Comparison of ENCODE assay signal across 7 mouse cellular contexts in genomic region chr9:110631651-110632275, GRCm38 (mm10). TPM values are rescaled to one million over a fixed set of nuclear protein-coding genes. Genes with fewer than 3 reads are reported as not detected.
A peak's percentile ranks its signal among the peaks of the same experiment; 100 is the strongest.
DNase-seq lines count a peak whose midpoint lies in the region; ATAC-seq lines count a peak whose summit lies in the region.

No protein-coding gene starts in this region.

- peak overlapping the region; percentile 14; the same call in 1 of the 2 replicates for H3K4me2 ChIP-seq in lung, embryonic 16.5 days (ENCODE audit: low read depth, low read length)
- peak overlapping the region; percentile 55 for H3K4me2 ChIP-seq in forebrain, embryonic 11.5 days (ENCODE audit: low read depth, low read length, severe bottlenecking)
- H3K4me2 ChIP-seq in limb, embryonic 12.5 days, result peak overlapping the region; percentile 59
- H3K4me2 ChIP-seq in stomach, embryonic 16.5 days (ENCODE audit: low read depth, low read length), result peak overlapping the region; percentile 10

- no peaks in the 10 kb centered on the region; the same call in 1 of the 2 replicates for H3K36me3 ChIP-seq in lung, embryonic 16.5 days (ENCODE audit: control insufficient read depth, insufficient read depth, low read length)
- H3K36me3 ChIP-seq in forebrain, embryonic 11.5 days (ENCODE audit: control insufficient read depth, insufficient read depth, low read length), result no peaks in the 10 kb centered on the region
- H3K36me3 ChIP-seq in limb, embryonic 12.5 days, result no peaks in the 10 kb centered on the region
- no peaks in the 10 kb centered on the region for H3K36me3 ChIP-seq in stomach, embryonic 16.5 days (ENCODE audit: control insufficient read depth, insufficient read depth, low read length)

- H3K4me1 ChIP-seq in lung, embryonic 16.5 days (replicated peaks; ENCODE audit: control insufficient read depth, insufficient read depth, low read length), result no peaks in the 10 kb centered on the region
- H3K4me1 ChIP-seq in forebrain, embryonic 11.5 days (replicated peaks; ENCODE audit: control insufficient read depth, insufficient read depth, low read length), result no peaks in the 10 kb centered on the region
- peaks cover 17% of the 10 kb centered on the region for H3K4me1 ChIP-seq in limb, embryonic 12.5 days (replicated peaks)
- no peaks in the 10 kb centered on the region for H3K4me1 ChIP-seq in stomach, embryonic 16.5 days (ENCODE audit: control insufficient read depth, insufficient read depth, low read length)

- no peak overlapping the region for H3K9ac ChIP-seq in lung, embryonic 16.5 days (ENCODE audit: low read length)
- peak overlapping the region; percentile 2; the same call in 1 of the 2 replicates for H3K9ac ChIP-seq in forebrain, embryonic 11.5 days (ENCODE audit: low read length)
- H3K9ac ChIP-seq in limb, embryonic 12.5 days (replicated peaks), result no peak overlapping the region; the same call in 1 of the 2 replicates
- no peak overlapping the region for H3K9ac ChIP-seq in stomach, embryonic 16.5 days (ENCODE audit: low read length)

- H3K27ac ChIP-seq in lung, embryonic 16.5 days (ENCODE audit: low read length), result no peak overlapping the region
- no peak overlapping the region for H3K27ac ChIP-seq in forebrain, embryonic 11.5 days (ENCODE audit: low read depth, low read length)
- H3K27ac ChIP-seq in limb, embryonic 12.5 days, result no peak overlapping the region
- no peak overlapping the region for H3K27ac ChIP-seq in stomach, embryonic 16.5 days (ENCODE audit: low read length)

- WGBS in lung, embryonic 16.5 days, result 31% methylated on average over 30 of the region's 30 CpGs
- WGBS in forebrain, embryonic 11.5 days, result 14% methylated on average over 30 of the region's 30 CpGs
- 13% methylated on average over 30 of the region's 30 CpGs for WGBS in limb, embryonic 12.5 days
- WGBS in stomach, embryonic 16.5 days, result 38% methylated on average over 30 of the region's 30 CpGs

- peaks cover 9% of the 10 kb centered on the region for H3K27me3 ChIP-seq in lung, embryonic 16.5 days (ENCODE audit: control insufficient read depth, insufficient read depth, low read depth, low read length)
- peaks cover 2% of the 10 kb centered on the region for H3K27me3 ChIP-seq in forebrain, embryonic 11.5 days (ENCODE audit: control insufficient read depth, insufficient read depth, low read length)
- peaks cover 73% of the 10 kb centered on the region for H3K27me3 ChIP-seq in limb, embryonic 12.5 days
- H3K27me3 ChIP-seq in stomach, embryonic 16.5 days (ENCODE audit: control insufficient read depth, insufficient read depth, low read length), result peaks cover 16% of the 10 kb centered on the region

- no peak for ATAC-seq in lung, embryonic 16.5 days (ENCODE audit: low read depth)
- peak; percentile 62 for ATAC-seq in forebrain, embryonic 11.5 days (replicated peaks; ENCODE audit: low FRiP score)
- no peak for ATAC-seq in limb, embryonic 12.5 days (ENCODE audit: insufficient number of reproducible peaks, insufficient read depth, low FRiP score, low TSS enrichment, low read depth)
- no peak; the same call in 1 of the 2 replicates for ATAC-seq in stomach, embryonic 16.5 days (ENCODE audit: insufficient read depth, low FRiP score)

- H3K9me3 ChIP-seq in lung, embryonic 16.5 days (ENCODE audit: control insufficient read depth, low read length), result no peaks in the 10 kb centered on the region
- no peaks in the 10 kb centered on the region for H3K9me3 ChIP-seq in forebrain, embryonic 11.5 days (ENCODE audit: control insufficient read depth, low read length)
- H3K9me3 ChIP-seq in limb, embryonic 12.5 days, result no peaks in the 10 kb centered on the region
- no peaks in the 10 kb centered on the region for H3K9me3 ChIP-seq in stomach, embryonic 16.5 days (replicated peaks; ENCODE audit: control insufficient read depth, low read length)

- intact Hi-C loops in left cerebral cortex, postnatal 4 days (cut with DNase I), result no loop called here

- DNase-seq in lung, adult 18-20 months, result no peak
- DNase-seq in forebrain, embryonic 11.5 days (ENCODE audit: low spot score), result peak; percentile 78
- DNase-seq in adrenal gland, postnatal 4 days (ENCODE audit: low spot score in 2 of 2), result no peak
- DNase-seq in left cerebral cortex, postnatal 4 days, result no peak

- H3K4me3 ChIP-seq in lung, embryonic 16.5 days (ENCODE audit: low read length), result no peak overlapping the region
- peak overlapping the region; percentile 27 for H3K4me3 ChIP-seq in forebrain, embryonic 11.5 days (ENCODE audit: low read depth, low read length)
- H3K4me3 ChIP-seq in limb, embryonic 12.5 days (replicated peaks), result peak overlapping the region; percentile 33
- no peak overlapping the region for H3K4me3 ChIP-seq in stomach, embryonic 16.5 days (replicated peaks; ENCODE audit: low read length)

RNA-seq across cellular contexts. Expression of gene Nradd, which starts 7.5 kb away (rescaled TPM):
- 47.4 and 49.8 TPM in 2 replicates for polyA plus RNA-seq in lung, embryonic 16.5 days (2015; fragmentation: Nextera tagmentation; extraction: Ambion mirVana)
- polyA plus RNA-seq in forebrain, embryonic 11.5 days (2014; fragmentation: Nextera tagmentation; extraction: Ambion mirVana), result 20.6 and 22.9 TPM in 2 replicates
- polyA plus RNA-seq in limb, embryonic 12.5 days (2016; fragmentation: Nextera tagmentation; extraction: Ambion mirVana), result 62.7 and 67.1 TPM in 2 replicates
- polyA plus RNA-seq in stomach, embryonic 16.5 days (2015; fragmentation: Nextera tagmentation; extraction: Ambion mirVana), result 27.2 and 27.6 TPM in 2 replicates
- total RNA-seq in adrenal gland, postnatal 4 days (2021), result 10 to 100 TPM; 16.0 to 17.9 TPM
- total RNA-seq in left cerebral cortex, postnatal 4 days (2021), result 1 to 10 TPM; 5.9 to 8.6 TPM

RNA-seq across cellular contexts. Expression of gene Nbeal2, which starts 22.2 kb away (rescaled TPM):
- polyA plus RNA-seq in lung, embryonic 16.5 days (2015; fragmentation: Nextera tagmentation; extraction: Ambion mirVana), result 5.0 and 6.9 TPM in 2 replicates
- 2.2 and 2.4 TPM in 2 replicates for polyA plus RNA-seq in forebrain, embryonic 11.5 days (2014; fragmentation: Nextera tagmentation; extraction: Ambion mirVana)
- polyA plus RNA-seq in limb, embryonic 12.5 days (2016; fragmentation: Nextera tagmentation; extraction: Ambion mirVana), result 1.1 and 1.6 TPM in 2 replicates
- 10.9 and 12.1 TPM in 2 replicates for polyA plus RNA-seq in stomach, embryonic 16.5 days (2015; fragmentation: Nextera tagmentation; extraction: Ambion mirVana)
- total RNA-seq in adrenal gland, postnatal 4 days (2021), result 10 to 100 TPM in 1 of 2 experiments, 1 to 10 TPM in 1; 8.9 to 11.8 TPM
- 10 to 100 TPM; 13.0 to 14.6 TPM for total RNA-seq in left cerebral cortex, postnatal 4 days (2021)

RNA-seq across cellular contexts. Expression of gene Ccdc12, which starts 24.5 kb away (rescaled TPM):
- 160 and 167 TPM in 2 replicates for polyA plus RNA-seq in lung, embryonic 16.5 days (2015; fragmentation: Nextera tagmentation; extraction: Ambion mirVana)
- polyA plus RNA-seq in forebrain, embryonic 11.5 days (2014; fragmentation: Nextera tagmentation; extraction: Ambion mirVana), result 149 and 164 TPM in 2 replicates
- polyA plus RNA-seq in limb, embryonic 12.5 days (2016; fragmentation: Nextera tagmentation; extraction: Ambion mirVana), result 126 and 133 TPM in 2 replicates
- 148 and 153 TPM in 2 replicates for polyA plus RNA-seq in stomach, embryonic 16.5 days (2015; fragmentation: Nextera tagmentation; extraction: Ambion mirVana)
- total RNA-seq in adrenal gland, postnatal 4 days (2021), result 10 to 100 TPM; 65.9 to 74.9 TPM
- 10 to 100 TPM; 43.1 to 46.6 TPM for total RNA-seq in left cerebral cortex, postnatal 4 days (2021)

Comparison
In these comparisons a context has a peak if more than half of its experiments do, and no peak if none do; other contexts are left out.
1. H3K4me3 ChIP-seq: peak in forebrain, embryonic 11.5 days (single experiment) and limb, embryonic 12.5 days (single experiment); none in lung, embryonic 16.5 days (single experiment) and stomach, embryonic 16.5 days (single experiment).
2. Peak in every context shown above with its lines, with median percentiles within 50 percentile points of each other: H3K4me2 ChIP-seq.